Mouse (Mus musculus): ENCODE results near the gene Vps33a.
A peak's percentile ranks its signal among the peaks of the same experiment; 100 is the strongest.
"Not testable (repeated sequence)": the region's sequence is repeated elsewhere in the genome, so short reads cannot be mapped to it uniquely, and the experiment has no call there.

Vps33a gene

GRCm38 (mm10) chr5:123523692-123524392, 49.0 kb downstream of the Vps33a start, which contains the start of gene Diablo:
TSS of gene Diablo (minus strand) at chr5:123524176.
- DNase-seq, result peak; percentile 99

DNA sequence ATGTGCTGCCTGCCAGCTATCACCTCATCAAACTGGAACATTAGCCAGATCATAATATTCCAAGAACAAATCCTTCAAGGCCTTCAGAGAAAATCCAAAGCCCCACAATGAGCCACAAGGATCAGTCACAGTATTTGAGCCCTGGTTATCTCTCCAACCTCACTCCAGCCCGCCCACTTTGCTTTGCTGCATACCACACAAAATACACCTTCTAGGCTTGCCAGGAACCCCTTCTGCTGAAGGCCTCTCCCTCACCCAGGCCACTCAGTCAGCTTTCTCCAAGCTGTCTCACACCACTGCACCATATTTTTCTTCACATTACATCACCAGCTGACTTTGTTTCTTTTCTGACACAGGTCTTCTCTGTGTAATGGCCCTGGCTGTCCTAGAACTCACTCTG, 50.7 kb downstream of the Vps33a start:
- DNase-seq, result no peak

GRCm38 (mm10) chr5:123521621-123522020, 51.2 kb downstream of the Vps33a start:
- no peak for DNase-seq

DNA sequence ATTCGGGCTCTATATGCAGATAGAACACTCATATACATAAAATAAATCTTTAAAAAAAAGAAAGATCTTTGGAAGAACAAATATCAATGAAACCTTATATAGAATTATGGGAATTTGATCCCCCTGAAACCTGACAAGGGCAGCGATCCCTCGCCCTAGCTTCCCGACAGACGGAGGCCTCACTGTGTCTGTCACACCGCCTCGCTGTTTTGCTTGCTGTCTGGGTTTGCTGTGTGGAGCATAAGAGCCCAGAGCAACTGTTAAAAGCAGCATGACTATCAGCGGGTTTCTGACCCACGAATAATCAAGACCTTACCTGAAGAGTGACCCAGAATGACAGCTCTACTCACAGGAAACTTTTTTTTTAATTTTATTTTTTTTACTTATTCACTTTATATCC, 52.2 kb downstream of the Vps33a start:
- DNase-seq, result no peak

- no peak for DNase-seq
Observed at GRCm38 (mm10) chr5:123514871-123515270, 58.0 kb downstream of the Vps33a start.

- DNase-seq, result no peak
Observed at GRCm38 (mm10) chr5:123512102-123512501, 60.7 kb downstream of the Vps33a start.

DNA sequence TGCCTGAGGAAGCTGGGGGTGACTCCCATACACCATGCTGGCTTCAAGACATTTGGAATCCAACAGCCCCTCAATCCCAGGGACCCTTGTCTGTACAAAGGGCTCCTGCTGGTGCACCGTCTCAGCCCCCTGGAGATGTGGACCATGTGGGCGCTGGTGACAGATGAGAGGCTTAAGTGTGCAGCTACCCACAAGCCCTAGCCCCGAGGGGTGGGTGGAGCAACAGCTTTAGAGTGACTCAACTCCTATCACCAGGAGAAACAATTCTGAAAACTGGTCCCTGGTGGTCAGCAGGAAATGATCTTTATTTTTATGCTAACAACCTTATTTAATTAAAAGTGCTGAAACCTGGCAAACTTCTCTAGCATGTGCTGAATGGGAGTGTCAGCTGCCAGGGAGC, 61.4 kb downstream of the Vps33a start:
- DNase-seq, result not testable (repeated sequence)

GRCm38 (mm10) chr5:123510160-123510559, 62.7 kb downstream of the Vps33a start, which contains the start of gene B3gnt4:
TSS of gene B3gnt4 (plus strand) at chr5:123510460.
- no peak for DNase-seq

GRCm38 (mm10) chr5:123508921-123509320, 63.9 kb downstream of the Vps33a start:
- DNase-seq, result no peak

DNA sequence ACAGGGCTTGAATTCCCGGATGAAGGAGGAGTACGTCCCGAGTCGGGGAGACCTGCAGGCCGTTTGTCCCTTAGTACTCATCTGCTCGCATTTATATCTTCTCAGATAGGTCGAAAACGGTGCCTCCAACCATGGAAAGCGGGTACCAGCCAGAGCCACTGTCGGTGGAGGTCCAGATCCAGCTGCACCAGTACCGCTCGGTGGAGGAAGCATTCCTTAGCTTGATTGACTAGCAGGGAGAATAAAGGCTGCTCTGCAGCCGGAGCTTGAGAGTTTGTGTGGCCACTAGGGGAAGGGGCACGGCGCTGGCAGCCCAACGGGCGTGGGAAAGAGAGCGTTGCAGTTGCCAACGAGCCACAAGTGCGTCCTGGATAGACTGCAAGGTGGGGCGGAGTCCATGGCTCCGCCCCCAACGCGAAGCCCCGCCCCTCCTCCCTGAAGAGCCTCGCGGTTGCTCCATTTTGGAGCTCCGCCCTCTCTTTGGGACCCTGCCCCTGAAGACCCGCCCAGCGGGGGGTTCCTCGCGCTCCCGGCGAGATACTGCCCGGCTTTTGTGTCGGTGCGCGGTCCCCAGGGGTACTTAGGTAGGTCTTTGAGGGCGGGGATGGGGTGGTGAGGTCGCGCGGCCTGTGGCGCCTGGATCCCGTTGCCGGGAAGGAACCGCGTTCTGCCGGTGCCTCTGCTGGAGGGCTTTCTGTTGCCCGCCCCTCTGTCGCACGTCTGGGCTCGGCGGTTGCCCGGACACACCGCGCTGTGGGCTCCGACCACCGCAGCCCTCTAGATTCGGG, 64.7 kb downstream of the Vps33a start:
- DNase-seq, result peak; percentile 77

DNA sequence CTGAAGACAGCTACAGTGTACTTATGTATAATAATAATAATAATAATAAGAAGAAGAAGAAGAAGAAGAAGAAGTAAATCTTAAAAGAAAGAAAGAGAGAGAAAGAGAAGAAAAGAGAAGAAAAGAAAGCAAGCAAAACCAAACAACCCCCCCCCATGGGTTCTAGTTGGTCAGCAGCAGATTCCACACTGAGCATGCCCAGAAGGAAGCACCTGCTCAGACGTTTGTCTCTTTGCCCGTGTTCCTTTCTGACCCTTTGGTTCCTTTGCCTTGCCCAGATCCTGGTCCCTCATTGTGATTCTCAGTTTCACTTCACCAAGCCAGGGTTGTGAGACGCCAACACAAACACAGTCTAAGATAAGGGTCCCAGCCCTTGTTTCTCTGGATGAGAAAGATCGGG, 70.9 kb downstream of the Vps33a start:
- DNase-seq, result no peak

- peak; percentile 48 for DNase-seq
Observed at GRCm38 (mm10) chr5:123499717-123500116, 73.1 kb downstream of the Vps33a start.

DNA sequence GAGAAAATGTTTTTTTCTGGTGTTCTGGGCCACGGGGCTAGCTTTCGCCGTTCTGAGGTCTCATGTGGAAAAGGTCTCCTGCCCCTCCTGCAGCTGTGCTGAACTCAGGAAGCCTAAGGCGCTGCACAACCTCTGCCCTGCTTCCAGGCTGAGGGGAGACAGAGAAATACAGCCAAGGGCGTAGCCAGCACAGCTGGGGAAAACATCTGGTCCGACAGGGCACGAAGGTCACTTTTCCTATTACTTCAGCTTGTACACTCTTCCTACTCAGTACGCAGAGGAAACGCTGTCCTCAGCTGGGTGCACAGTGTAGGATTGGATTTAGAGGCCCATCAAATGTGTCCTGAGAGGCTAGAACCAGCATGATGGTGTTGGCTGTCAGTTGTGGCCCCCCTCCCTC, 82.9 kb downstream of the Vps33a start:
- no peak for DNase-seq

DNA sequence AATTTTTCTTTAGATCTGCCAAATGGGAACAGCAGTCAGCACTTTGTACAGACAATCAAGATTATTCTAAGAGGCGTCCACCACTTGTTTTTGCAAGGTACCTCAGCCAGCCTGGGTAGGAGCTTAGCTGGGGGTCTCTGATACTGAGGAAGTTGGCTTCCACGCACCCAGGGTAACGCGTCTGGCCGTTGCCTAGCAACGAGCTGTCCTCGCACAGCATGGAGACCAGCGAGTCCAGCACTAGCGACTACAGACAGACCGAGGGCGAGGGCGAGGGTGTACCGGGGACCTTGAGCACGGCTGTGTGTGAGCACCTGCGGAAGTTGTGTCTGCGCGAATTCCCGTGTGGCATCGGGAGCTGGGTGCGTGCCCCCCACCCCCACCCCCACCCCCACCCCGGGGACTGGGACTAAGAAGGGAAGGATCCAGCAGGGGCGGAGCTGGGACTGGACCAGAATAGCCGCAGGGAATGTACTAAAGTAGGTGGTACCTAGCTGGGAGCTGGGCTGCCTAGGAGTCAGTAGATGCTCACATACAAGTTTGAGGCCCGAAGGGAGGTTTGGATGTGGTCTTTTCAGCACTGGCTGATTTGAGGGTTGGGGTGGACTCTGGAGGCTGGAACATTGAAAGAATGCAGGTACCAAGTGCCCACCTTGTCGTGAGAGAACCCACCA, 83.6 kb downstream of the Vps33a start, which contains the start of the genes Lrrc43 and Il31:
Lrrc43 (plus strand) TSS at position 194 of the 674 bp plus-strand sequence.
Il31 (minus strand) TSS at position 378 of the 674 bp plus-strand sequence.
- DNase-seq, result no peak

DNA sequence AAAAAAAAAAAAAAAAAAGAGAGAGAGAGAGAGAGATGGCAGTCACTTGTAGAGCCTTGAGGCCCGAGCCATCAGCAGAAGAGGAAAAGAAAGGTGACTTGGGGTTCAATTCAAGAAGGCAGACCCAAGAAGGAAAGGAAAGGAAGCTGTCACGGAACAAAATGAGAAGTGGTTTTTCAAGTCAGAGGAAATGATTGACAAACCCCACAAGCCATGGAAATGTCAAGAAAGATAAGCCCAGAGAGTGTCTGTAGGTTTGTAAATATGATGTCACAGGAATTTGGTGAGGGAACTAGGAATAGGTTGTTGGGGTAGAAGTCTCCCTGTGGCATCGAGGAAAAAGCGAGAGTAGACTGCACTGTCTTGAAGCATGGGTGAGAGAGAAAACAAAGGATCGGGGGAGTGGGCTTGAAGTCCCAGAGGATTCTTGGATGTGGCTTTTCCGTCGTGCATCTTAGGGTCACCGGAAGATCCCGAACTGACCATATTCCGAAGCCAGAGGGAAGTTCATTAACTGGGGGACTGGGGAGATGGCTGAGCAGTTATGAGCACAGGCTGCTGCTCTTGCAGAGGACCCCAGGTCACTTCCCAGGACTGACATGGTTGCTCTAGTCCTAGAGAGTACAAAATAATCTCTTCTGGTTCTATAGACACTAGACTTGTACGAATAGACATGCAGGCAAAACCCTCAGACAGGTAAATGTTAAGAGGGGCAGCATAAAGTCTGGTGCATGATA, 85.0 kb downstream of the Vps33a start:
- DNase-seq, result no peak

Measured in right cerebral cortex, postnatal 25 days (tissue).